Mouse (Mus musculus) ZHBTc4 (cell line): Measurements from ENCODE around the gene Csnk2a2.
A peak's percentile ranks its signal among the peaks of the same experiment; 100 is the strongest.

Source experiments
- DNase-seq: peaks from one replicate; pipeline ENCODE4 v3.0.0-alpha.2; 2011; ENCODE audit warnings: low read depth, low spot score

The Csnk2a2 gene

DNA sequence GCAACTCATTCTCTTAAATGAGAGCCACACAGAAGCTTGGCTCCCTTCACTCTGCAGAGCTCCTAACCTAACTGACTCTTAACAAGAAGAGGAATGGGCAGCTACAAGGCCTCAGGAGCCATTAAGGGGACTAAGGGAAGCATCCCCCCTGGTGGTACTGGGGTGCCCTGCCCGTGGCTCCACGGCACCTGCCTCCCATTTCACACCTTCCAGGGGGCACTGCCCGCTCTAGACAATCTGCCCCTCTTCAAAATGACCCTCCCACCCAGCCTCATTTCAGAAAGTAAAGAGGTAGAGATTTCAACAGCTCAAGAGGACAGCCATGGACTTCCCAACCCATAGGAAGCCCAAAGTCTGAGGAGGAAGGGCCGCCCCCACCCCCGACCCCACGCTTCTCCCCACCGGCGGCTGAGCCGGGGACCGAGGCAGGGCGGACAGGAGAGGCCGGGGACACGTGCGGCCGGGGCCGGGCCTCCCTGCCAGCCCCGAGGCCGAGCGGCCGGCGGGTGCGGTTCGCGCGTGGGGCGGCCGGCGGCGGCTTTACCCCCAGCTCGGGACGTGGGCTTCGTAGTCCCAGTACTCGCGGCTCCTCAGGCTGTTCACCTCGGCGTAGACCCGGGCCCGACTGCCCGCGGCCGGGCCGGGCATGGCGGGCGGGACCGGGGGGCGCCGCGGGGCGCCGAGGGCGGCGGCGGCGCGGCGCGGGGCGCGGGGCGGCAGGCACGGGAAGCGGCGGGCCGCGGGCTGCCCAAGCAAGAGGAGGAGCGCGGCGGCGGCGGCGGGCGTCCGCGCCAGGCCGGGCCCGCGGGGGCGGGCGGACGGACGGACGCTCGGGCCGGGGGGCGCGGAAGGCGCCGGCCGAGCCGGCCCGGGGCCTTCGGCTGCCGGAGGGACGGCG lies 1.8 kb downstream of the Csnk2a2 start:
- no peak for DNase-seq

- no peak for DNase-seq
Measured at GRCm38 (mm10) chr8:95470008-95470407, 19.8 kb downstream of the Csnk2a2 start.

DNA sequence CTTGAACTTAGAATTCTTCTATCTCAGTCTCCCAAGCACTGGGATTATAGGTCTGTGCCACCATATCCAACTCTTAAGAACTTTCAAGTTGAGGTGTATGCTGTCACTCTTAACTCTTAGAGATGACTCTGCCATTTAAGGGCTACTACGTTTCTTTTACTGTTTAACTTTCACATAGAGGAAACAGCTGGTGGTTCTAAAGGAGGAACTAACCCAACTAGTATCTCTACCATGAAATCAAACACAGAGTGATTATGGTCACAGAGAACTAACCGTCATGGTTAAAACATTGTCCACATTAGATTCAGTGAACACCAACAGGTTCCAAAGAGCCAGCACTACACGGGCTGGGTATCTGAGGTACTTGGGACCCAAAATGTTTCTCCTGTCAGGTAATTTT lies 20.8 kb downstream of the Csnk2a2 start:
- no peak for DNase-seq

DNA sequence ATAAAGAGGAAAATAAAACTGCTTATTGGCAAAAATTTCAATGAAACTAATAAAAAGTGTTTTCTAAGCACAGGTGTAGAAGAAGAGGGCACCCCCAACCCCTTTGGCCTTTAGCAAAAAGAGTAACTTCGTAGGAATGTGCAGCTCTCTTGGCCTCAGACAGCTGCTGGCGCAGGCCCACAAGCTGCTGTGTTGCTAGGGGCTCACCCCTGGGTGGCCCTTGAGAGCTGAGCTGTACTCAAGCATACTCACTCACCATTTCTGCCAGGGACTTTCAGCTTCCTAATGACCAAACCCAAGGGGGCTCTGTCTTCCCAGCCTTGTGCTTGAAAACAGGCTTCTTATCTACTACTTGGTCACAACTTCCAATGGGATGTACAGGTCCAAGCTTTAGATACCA lies 23.3 kb downstream of the Csnk2a2 start:
- no peak for DNase-seq

- no peak for DNase-seq
Measured at GRCm38 (mm10) chr8:95452518-95452917, 37.3 kb downstream of the Csnk2a2 start.

GRCm38 (mm10) chr8:95450271-95450670 lies 39.6 kb downstream of the Csnk2a2 start:
- DNase-seq = no peak

DNA sequence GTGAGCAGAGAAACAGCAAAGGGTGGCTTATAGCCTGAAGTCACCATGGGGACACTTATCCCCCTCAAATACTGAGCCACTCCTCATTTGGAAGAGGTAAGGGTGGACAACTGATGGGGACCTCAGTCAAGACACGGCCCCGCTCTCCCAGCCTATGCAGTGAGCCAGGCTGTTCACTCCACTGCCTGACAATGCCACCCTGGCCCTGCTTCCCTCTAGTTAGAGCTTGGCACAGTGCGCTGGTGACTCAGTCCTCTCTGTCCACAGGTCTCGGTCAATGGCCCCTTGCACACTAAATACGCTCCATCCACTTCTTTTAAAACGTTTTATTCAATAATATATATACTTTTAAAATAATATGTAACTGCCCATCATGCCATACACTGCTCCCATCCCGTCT lies 42.2 kb downstream of the Csnk2a2 start:
- DNase-seq = no peak

DNA sequence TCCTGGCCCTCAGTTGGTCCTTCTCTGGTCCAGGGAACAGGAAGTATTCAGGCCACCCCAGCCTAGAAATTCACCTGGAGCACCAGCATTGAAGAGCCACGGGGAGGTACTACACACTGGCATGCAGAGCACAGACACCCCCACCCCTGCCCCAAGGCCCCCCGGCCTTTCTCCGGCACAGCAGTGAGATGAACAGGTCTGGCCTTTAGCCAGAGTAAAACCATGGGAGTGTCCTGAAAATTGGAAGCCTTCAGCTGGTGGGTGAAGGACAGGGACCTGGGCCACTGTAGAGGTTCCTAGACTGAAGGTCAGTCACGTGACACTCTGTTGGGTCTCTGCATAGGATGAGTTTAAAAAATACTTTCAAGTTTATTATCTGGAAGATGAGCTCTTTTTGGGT lies 44.8 kb downstream of the Csnk2a2 start:
- no peak for DNase-seq

- DNase-seq = no peak
Measured at GRCm38 (mm10) chr8:95441491-95442039, 48.3 kb downstream of the Csnk2a2 start.

- peak; percentile 17 for DNase-seq
Measured at GRCm38 (mm10) chr8:95440168-95440709, 49.6 kb downstream of the Csnk2a2 start.

DNA sequence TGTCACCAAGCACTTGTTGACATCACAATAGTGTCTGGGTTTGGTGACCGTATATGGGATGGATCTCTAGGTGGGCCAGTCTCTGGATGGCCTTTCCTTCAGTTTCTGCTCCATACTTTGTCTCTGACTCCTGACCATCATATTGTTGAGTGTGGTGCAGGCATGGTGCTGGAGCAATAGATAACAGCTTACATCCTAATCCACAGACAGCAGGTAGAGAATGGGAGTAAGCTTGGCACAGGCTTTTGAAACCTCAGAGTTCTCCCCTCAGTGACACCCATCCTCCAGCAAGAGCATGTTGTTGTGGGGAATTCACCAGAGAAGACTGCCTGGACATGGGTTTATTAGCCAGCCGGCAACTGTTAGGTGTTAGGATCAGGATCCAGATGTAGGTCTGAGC lies 50.4 kb downstream of the Csnk2a2 start:
- no peak for DNase-seq

- no peak for DNase-seq
Measured at GRCm38 (mm10) chr8:95437341-95437992, 52.4 kb downstream of the Csnk2a2 start.

- DNase-seq = peak; percentile 38
Measured at GRCm38 (mm10) chr8:95435930-95436329, 53.9 kb downstream of the Csnk2a2 start.

DNA sequence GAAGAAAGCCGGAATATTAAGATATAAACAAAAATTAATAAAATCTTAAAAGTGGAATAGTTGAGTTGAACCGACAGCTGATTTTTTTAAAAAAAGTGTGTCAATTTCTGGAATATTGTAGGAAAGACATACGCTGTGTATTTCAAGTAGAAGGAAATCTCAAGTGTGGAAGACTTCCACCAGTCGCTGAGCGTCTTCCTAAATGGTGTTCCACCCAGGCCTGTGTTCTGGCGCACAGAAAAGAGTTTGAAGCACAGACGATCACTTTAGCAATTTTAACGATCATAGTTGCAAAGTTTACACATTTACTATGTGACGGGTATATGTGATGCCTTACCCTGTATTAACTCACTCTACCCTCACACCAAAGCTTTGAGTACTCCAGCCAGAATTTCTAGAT lies 54.4 kb downstream of the Csnk2a2 start:
- DNase-seq = no peak

DNA sequence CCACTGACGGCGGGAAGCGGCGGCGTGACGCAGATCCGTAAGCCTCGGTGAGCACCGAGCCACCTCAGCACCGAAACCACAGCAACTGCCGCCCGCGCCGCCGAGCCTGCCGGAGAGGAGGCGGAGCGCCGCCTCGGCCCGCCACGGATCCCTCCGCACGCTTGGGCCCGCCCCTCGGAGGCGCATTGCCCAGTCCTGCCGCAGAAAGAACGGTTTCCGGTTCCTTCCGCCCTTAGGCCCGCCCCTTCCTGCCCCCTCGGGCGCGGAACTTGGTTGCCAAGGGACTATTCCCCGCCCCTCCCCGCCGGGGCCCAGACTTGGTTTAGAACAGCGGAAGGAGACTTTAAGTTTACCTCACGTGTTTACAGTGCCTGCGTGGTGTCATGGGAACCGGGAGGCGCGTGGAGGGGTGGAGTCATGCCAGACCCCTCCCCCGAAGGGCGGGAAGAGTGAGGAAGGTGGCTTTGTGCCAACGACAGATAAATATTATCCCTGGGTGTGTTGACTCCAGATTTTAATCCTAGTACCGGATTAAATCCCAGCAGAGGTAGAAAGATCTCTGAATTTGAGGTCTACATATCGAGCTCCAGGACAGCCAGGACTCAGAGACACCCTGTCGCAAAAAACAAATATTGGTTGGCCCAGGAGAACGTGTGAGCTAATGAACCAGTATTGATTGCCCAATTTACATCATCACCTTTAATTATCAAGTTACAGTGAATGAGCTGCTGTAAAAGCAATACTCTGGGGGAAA lies 55.0 kb downstream of the Csnk2a2 start, which contains the start of gene Cfap20:
TSS of gene Cfap20 (minus strand) at position 184 of the 754 bp plus-strand sequence.
- DNase-seq = peak; percentile 100

GRCm38 (mm10) chr8:95434233-95434632 lies 55.6 kb downstream of the Csnk2a2 start:
- DNase-seq = no peak

- DNase-seq = no peak
Measured at GRCm38 (mm10) chr8:95433124-95433523, 56.7 kb downstream of the Csnk2a2 start.

- no peak for DNase-seq
Measured at GRCm38 (mm10) chr8:95432471-95432870, 57.4 kb downstream of the Csnk2a2 start.

DNA sequence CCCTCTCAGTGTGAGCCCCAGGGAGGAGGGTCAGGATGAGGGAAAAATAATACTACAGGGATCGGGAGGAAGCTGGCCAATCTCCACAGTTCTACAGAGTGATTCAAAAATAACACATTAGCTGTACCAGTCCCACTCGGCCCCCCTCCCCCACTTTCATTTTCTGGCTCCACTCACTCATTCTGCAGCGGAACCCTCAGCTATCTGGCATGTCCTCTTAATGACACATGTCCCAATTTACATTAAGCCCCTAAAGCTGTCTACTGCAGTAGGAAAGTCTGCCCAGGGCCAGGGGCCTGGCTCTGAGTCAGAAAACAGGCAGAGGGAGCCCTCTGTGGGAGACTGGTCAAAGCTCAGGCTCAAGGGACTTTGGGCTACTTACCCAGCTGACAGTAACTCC lies 59.9 kb downstream of the Csnk2a2 start:
- no peak for DNase-seq

GRCm38 (mm10) chr8:95427594-95428535 lies 62.0 kb downstream of the Csnk2a2 start:
- DNase-seq = peak; percentile 95
